Mouse (Mus musculus) neural tube, embryonic 14.5 days (tissue): ENCODE data around the gene Vmn1r200. TPM values are rescaled to one million over a fixed set of nuclear protein-coding genes. Genes with fewer than 3 reads are reported as not detected.
"Not testable (repeated sequence)": the region's sequence is repeated elsewhere in the genome, so short reads cannot be mapped to it uniquely, and the experiment has no call there.

Source experiments
- ATAC-seq: fragments of 200-750 bp; cut with Nextera tagmentation; 2 replicates; pipeline ENCODE4 v1.8.0; 2017; ENCODE audit warnings: low read depth, mild to moderate bottlenecking, moderate TSS enrichment, moderate library complexity
- H3K27ac ChIP-seq: fragments of 300-500 bp; sonication (generic); 2 replicates; pipeline ENCODE4 v1.5.1; 2014; ENCODE audit warnings: low read depth, mild to moderate bottlenecking, control low read depth, low read length, moderate library complexity, mixed read lengths
- H3K27me3 ChIP-seq: fragments of 300-500 bp; sonication (generic); 2 replicates; pipeline ENCODE4 v1.6.1; 2014; ENCODE audit warnings: low read length; ENCODE audit not compliant: control insufficient read depth, insufficient read depth
- H3K36me3 ChIP-seq: fragments of 300-500 bp; sonication (generic); 2 replicates; pipeline ENCODE4 v1.6.1; 2014; ENCODE audit warnings: low read length, mixed read lengths; ENCODE audit not compliant: control insufficient read depth, insufficient read depth
- H3K4me1 ChIP-seq: fragments of 300-500 bp; sonication (generic); 2 replicates; pipeline ENCODE4 v1.6.1; 2014; ENCODE audit warnings: low read length; ENCODE audit not compliant: control insufficient read depth, insufficient read depth
- H3K4me2 ChIP-seq: fragments of 300-500 bp; sonication (generic); 2 replicates; pipeline ENCODE4 v1.6.1; 2014; ENCODE audit warnings: mild to moderate bottlenecking, low read depth, low read length, control low read depth
- H3K4me3 ChIP-seq: fragments of 300-500 bp; sonication (generic); 2 replicates; pipeline ENCODE4 v1.5.1; 2014; ENCODE audit warnings: low read depth, low read length, control low read depth, mixed read lengths
- H3K9ac ChIP-seq: fragments of 300-500 bp; sonication (generic); replicated peaks from 2 replicates; pipeline ENCODE4 v1.6.1; 2014; ENCODE audit warnings: low read depth, mild to moderate bottlenecking, control low read depth, low read length, mixed read lengths
- H3K9me3 ChIP-seq: fragments of 300-500 bp; sonication (generic); 2 replicates; pipeline ENCODE4 v1.6.1; 2016; ENCODE audit warnings: low read length; ENCODE audit not compliant: control insufficient read depth
- WGBS: fragments of 180-500 bp; shearing (Covaris S2); extraction: QIAGEN DNeasy Blood & Tissue Kit; methylation state at CpG from one replicate; pipeline ENCODE4 v1.1.7; 2014; 5-methylcytosine and 5-hydroxymethylcytosine counted together
- polyA plus RNA-seq: library from polyadenylated mRNA; unstranded; fragments of >200 nt; fragmentation: Nextera tagmentation; extraction: Ambion mirVana; gene quantifications from 2 replicates; pipeline ENCODE4 v1.2.1, GENCODE M21; 2014

Vmn1r200 gene
- not detected in 2 replicates for polyA plus RNA-seq

- Histone ChIP-seq H3K27ac (no peak within 1 kb of the TSS), H3K4me1 (no peaks in the 10 kb centered on the region), H3K4me2 (no peak within 1 kb of the TSS), H3K9me3 (no peaks in the 10 kb centered on the region), H3K27me3 (no peaks in the 10 kb centered on the region), H3K36me3 (no peaks in the 10 kb centered on the region), H3K9ac (no peak within 1 kb of the TSS), H3K4me3 (no peak within 1 kb of the TSS)
- ATAC-seq: no peak
- 55% methylated on average over 3 of the region's 3 CpGs for WGBS
These were observed at the start of gene Vmn1r200 for GRCm38 (mm10) chr13:22390073-22390472. Vmn1r200 (plus strand) TSS chr13:22390373.

DNA sequence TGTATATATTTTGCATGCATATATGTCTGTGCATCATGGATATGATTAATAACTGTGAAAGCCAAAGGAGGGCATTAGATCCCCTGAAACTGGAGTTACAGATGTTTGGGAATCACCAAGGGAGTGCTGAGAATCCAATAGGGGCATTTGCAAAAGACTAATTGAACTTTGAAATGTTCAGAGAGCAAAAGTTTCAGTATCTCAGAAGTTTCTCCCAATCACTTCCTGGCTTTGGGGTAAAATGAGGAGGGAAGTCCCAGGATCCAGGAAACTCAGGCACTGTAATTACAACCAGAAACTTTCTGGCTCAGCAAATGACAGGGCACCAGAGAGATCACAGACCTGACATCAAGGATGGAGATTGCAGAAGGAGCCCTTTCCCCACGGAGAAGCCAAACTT, 40.1 kb upstream of the Vmn1r200 start, which contains the start of gene Vmn1r198:
TSS of gene Vmn1r198 (plus strand) at position 301 of the 400 bp plus-strand sequence.
- Histone ChIP-seq H3K4me3 (no peak within 1 kb of the TSS), H3K9ac (no peak within 1 kb of the TSS), H3K27me3 (no peaks in the 10 kb centered on the region), H3K4me2 (no peak within 1 kb of the TSS), H3K9me3 (no peaks in the 10 kb centered on the region), H3K36me3 (no peaks in the 10 kb centered on the region), H3K27ac (no peak within 1 kb of the TSS), H3K4me1 (no peaks in the 10 kb centered on the region)
- no peak for ATAC-seq
- WGBS: 63% methylated on average over 1 of the region's 1 CpGs

DNA sequence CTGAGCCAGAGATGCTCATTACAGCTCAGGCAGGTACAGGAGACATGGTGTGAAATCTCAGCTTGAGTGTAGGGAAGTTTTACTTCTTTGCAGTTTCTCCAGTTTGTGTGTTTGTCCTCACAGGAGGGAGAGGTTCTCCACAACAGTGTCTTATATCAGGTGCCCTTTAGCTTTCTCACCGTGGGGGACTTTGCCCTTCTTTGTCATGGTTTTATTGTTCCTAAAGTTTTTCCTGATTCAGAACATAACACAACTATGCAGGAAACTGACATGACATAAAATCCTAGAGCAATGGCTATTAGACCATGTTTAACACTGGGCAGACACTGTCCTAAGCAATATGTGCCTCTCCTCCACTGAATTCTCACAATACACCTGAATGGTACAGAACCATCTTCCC, 39.4 kb upstream of the Vmn1r200 start:
- no peaks in the 10 kb centered on the region for H3K27me3 ChIP-seq
- WGBS: 74% methylated on average over 1 of the region's 1 CpGs
- H3K4me1 ChIP-seq: no peaks in the 10 kb centered on the region
- no peaks in the 10 kb centered on the region for H3K9me3 ChIP-seq
- no peak overlapping the region for H3K4me2 ChIP-seq
- H3K4me3 ChIP-seq: no peak overlapping the region
- H3K27ac ChIP-seq: no peak overlapping the region
- H3K36me3 ChIP-seq: no peaks in the 10 kb centered on the region
- ATAC-seq: no peak
- no peak overlapping the region for H3K9ac ChIP-seq

GRCm38 (mm10) chr13:22379518-22379917, 10.7 kb upstream of the Vmn1r200 start, which contains the start of gene Vmn1r199:
Vmn1r199 (plus strand) TSS chr13:22379818.
- no peaks in the 10 kb centered on the region for H3K36me3 ChIP-seq
- H3K9ac ChIP-seq: no peak within 1 kb of the TSS
- no peaks in the 10 kb centered on the region for H3K9me3 ChIP-seq
- H3K27me3 ChIP-seq: no peaks in the 10 kb centered on the region
- WGBS: 92% methylated on average over 2 of the region's 2 CpGs
- ATAC-seq: no peak
- no peak within 1 kb of the TSS for H3K4me2 ChIP-seq
- no peaks in the 10 kb centered on the region for H3K4me1 ChIP-seq
- H3K27ac ChIP-seq: no peak within 1 kb of the TSS
- no peak within 1 kb of the TSS for H3K4me3 ChIP-seq

- not testable (repeated sequence) for ATAC-seq, H3K9me3 ChIP-seq, H3K4me1 ChIP-seq, H3K4me2 ChIP-seq, H3K27ac ChIP-seq, H3K36me3 ChIP-seq, H3K4me3 ChIP-seq, H3K27me3 ChIP-seq, H3K9ac ChIP-seq
- WGBS: 74% methylated on average over 3 of the region's 3 CpGs
These were observed 9.0 kb upstream of the Vmn1r200 start for GRCm38 (mm10) chr13:22381128-22381527.

GRCm38 (mm10) chr13:22383401-22383800, 6.8 kb upstream of the Vmn1r200 start:
- H3K4me1 ChIP-seq: no peaks in the 10 kb centered on the region
- no peak overlapping the region for H3K4me3 ChIP-seq
- H3K9ac ChIP-seq: no peak overlapping the region
- H3K27me3 ChIP-seq: no peaks in the 10 kb centered on the region
- H3K4me2 ChIP-seq: no peak overlapping the region
- ATAC-seq: no peak
- H3K9me3 ChIP-seq: no peaks in the 10 kb centered on the region
- no peaks in the 10 kb centered on the region for H3K36me3 ChIP-seq
- 95% methylated on average over 3 of the region's 3 CpGs for WGBS
- H3K27ac ChIP-seq: no peak overlapping the region

DNA sequence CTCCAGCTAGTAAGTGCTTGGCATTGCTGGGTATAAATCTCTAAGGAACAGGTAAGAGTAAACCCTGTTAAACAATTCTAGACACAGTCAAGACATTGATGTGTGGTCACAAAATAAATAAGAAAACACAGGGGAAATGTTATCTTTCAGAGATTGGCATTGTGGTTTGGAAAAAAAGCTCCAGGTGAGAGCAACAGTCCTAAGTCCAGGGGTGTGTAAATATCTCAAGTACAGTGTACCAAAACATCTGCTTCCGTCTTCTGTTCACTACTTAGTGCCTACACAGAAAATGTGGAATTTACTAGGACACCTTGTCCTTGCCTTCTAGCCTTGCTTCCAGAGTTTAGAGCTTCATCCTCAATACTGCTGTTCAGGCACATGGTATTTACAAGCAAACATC, 3.1 kb upstream of the Vmn1r200 start:
- no peak overlapping the region for H3K4me3 ChIP-seq
- no peak for ATAC-seq
- H3K4me1 ChIP-seq: no peaks in the 10 kb centered on the region
- 100% methylated on average over 1 of the region's 1 CpGs for WGBS
- H3K9me3 ChIP-seq: no peaks in the 10 kb centered on the region
- no peaks in the 10 kb centered on the region for H3K27me3 ChIP-seq
- H3K9ac ChIP-seq: no peak overlapping the region
- H3K4me2 ChIP-seq: no peak overlapping the region
- no peak overlapping the region for H3K27ac ChIP-seq
- H3K36me3 ChIP-seq: no peaks in the 10 kb centered on the region

DNA sequence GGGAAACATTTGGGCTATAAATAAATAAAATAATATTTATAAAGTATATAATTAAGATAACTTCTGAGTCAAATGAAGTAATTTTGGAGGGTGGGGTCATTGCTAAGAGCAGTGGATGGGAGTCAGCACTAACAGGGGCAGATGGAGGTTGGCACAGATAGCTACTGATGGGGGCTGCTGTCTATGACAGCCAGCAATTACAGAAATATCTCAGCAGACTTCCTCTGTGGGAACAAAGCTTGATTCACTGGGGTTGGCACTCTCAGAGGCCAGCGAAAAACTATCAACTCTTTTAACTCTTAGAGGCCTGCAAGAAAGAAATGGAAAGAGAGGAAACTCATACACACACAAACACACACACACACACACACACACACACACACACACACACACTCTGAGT, 12.8 kb downstream of the Vmn1r200 start:
- no peaks in the 10 kb centered on the region for H3K4me1 ChIP-seq
- no peaks in the 10 kb centered on the region for H3K36me3 ChIP-seq
- no peak for ATAC-seq
- WGBS: 76% methylated on average over 1 of the region's 1 CpGs
- no peak overlapping the region for H3K4me3 ChIP-seq
- no peak overlapping the region for H3K4me2 ChIP-seq
- H3K27me3 ChIP-seq: no peaks in the 10 kb centered on the region
- H3K27ac ChIP-seq: no peak overlapping the region
- no peaks in the 10 kb centered on the region; the same call in 1 of the 2 replicates for H3K9me3 ChIP-seq
- H3K9ac ChIP-seq: no peak overlapping the region
